Mouse (Mus musculus): Measurements from ENCODE around the gene Prune1. TPM values are rescaled to one million over a fixed set of nuclear protein-coding genes. Genes with fewer than 3 reads are reported as not detected.
"Not testable (repeated sequence)": the region's sequence is repeated elsewhere in the genome, so short reads cannot be mapped to it uniquely, and the experiment has no call there.

The Prune1 gene
- polyA plus RNA-seq, 1 experiment from 2014 or later, result 20.3 TPM

DNA sequence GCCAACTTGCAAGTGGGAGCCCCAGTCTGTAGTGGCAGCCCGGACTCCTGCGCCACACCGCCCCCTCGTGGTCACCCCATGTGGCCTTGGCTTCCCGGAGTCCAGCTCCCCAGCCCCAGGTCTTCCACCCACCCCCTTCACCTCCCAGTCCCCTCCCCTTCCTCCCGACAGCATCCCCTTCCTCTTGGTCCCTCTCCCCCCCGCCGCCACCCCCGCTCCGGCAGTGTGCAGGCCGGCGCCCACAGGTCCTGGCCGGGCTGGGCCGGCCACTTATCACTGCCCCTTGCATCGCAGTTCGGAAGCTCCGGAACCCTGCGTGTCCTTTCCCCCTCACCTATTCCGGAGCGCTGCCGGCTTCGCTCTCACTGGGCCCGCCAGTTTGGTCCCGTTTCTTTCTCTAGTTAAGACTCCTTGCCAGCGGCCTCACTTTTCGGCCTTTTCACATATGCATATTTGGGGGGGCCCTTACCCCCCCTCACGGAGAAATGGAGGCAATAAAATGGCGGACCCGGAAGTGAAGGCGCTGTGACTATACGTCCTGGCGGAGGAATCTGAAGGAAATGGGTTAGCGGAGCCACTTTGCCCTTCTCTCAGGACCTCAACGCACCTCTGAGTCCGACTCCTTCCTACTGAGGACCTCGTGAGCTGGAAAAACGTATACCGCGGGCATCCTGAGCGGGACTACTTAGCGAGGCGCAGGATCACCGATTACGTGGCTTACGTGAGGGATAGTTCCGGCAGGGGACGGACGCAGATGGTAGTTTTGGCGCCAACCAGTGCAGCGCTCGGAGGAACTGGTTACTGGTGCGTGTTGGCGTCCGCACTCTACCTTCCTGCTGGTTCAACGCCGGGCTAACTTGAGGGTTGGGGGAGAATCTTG, 64.4 kb downstream of the Prune1 start, which contains the start of gene Gabpb2:
Gene Gabpb2, minus strand, starts transcription at position 662 of the 880 bp plus-strand sequence.
- WGBS, result under 1% methylated on average over 56 of the region's 56 CpGs
- Histone ChIP-seq H3K4me2 (ENCODE audit: low read length) (peak within 1 kb of the TSS; percentile 69), H3K27me3 (ENCODE audit: insufficient read depth, low read length) (no peaks in the 10 kb centered on the region), H3K9ac (ENCODE audit: low read depth, low read length) (peak within 1 kb of the TSS; percentile 97), H3K4me1 (replicated peaks; ENCODE audit: insufficient read depth, low read length) (0 out of 2 replicates have a peak, but pooled peaks cover 4% of the 10 kb centered on the region), H3K4me3 (replicated peaks; ENCODE audit: low read depth, low read length) (peak within 1 kb of the TSS; percentile 86), H3K27ac (peak within 1 kb of the TSS; percentile 99), H3K36me3 (ENCODE audit: insufficient read depth, low read length) (peaks cover 9% of the 10 kb centered on the region), H3K9me3 (replicated peaks; ENCODE audit: low read length) (no peaks in the 10 kb centered on the region)
- DNase-seq (ENCODE audit: low spot score) (peak; percentile 97), ATAC-seq (replicated peaks; ENCODE audit: low FRiP score, low read depth) (peak; percentile 89)
- peak; percentile 82 for TF ChIP-seq CTCF (IDR thresholded peaks at IDR 0.05; ENCODE audit: low read depth)

DNA sequence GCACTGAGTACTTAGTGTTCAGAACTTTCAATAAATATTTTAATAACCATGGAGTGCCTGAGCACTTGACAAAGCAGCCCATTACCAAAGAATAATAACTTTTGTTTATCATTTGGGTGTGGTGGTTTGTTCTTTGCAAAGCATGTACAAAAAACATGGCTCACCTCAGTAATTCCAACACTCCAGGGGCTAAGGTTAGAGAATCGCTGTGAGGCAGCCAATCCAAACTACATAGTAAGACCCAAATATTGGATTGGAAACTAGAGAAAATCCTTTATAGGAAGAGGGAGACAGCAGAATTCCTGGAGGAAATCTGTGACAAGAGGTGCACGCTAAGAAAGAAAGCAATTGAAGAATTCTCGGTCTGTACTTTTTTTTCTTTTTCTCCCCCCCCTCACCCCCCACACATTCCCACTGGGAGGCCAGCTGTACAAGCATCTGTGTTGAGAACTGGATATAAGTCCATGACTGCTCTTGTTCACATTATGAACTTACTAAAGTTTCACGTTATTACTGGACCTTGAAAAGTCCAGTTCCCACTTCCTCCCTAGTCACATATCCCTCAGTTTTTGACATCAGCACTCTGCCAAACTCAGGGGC, 65.1 kb downstream of the Prune1 start:
- peak overlapping the region; percentile 69 for H3K4me2 ChIP-seq (ENCODE audit: low read length)
- H3K4me3 ChIP-seq (replicated peaks; ENCODE audit: low read depth, low read length), result peak overlapping the region; percentile 86
- no peaks in the 10 kb centered on the region for H3K27me3 ChIP-seq (ENCODE audit: insufficient read depth, low read length)
- peaks cover 9% of the 10 kb centered on the region for H3K36me3 ChIP-seq (ENCODE audit: insufficient read depth, low read length)
- 13% methylated on average over 4 of the region's 4 CpGs for WGBS
- no peak for TF ChIP-seq CTCF (IDR thresholded peaks at IDR 0.05; ENCODE audit: low read depth)
- H3K4me1 ChIP-seq (replicated peaks; ENCODE audit: insufficient read depth, low read length), result 0 out of 2 replicates have a peak, but pooled peaks cover 4% of the 10 kb centered on the region
- DNase-seq (ENCODE audit: low spot score) (no peak), ATAC-seq (replicated peaks; ENCODE audit: low FRiP score, low read depth) (peak; percentile 55)
- H3K9me3 ChIP-seq (replicated peaks; ENCODE audit: low read length), result no peaks in the 10 kb centered on the region
- peak overlapping the region; percentile 97 for H3K9ac ChIP-seq (ENCODE audit: low read depth, low read length)
- H3K27ac ChIP-seq, result peak overlapping the region; percentile 99

DNA sequence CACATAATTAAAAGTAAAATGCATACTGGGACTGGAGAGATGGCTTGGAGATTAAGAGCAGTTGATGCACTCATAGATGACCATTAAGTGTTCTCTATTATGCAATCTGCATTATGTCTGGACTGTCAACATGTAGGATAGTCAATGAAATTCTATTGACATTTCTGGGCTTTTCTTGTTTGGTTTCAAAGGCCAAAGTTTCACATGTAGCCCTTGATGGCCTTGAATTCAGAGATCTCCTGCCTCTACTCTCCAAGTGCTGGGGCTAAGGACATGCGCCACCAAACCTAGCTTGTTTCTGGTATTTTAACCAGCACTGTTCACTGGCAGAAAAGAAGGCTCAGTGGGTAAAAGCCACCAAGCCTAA, 68.3 kb downstream of the Prune1 start:
- H3K27me3 ChIP-seq (ENCODE audit: insufficient read depth, low read length), result no peaks in the 10 kb centered on the region
- no peak overlapping the region for H3K9ac ChIP-seq (ENCODE audit: low read depth, low read length)
- H3K4me2 ChIP-seq (ENCODE audit: low read length), result no peak overlapping the region
- ATAC-seq (replicated peaks; ENCODE audit: low FRiP score, low read depth), result no peak
- no peak for DNase-seq (ENCODE audit: low spot score)
- WGBS, result 97% methylated on average over 1 of the region's 1 CpGs
- no peak overlapping the region for H3K27ac ChIP-seq
- 0 out of 2 replicates have a peak, but pooled peaks cover 4% of the 10 kb centered on the region for H3K4me1 ChIP-seq (replicated peaks; ENCODE audit: insufficient read depth, low read length)
- H3K9me3 ChIP-seq (replicated peaks; ENCODE audit: low read length), result no peaks in the 10 kb centered on the region
- H3K4me3 ChIP-seq (replicated peaks; ENCODE audit: low read depth, low read length), result no peak overlapping the region
- 0 out of 2 replicates have a peak, but pooled peaks cover 5% of the 10 kb centered on the region for H3K36me3 ChIP-seq (ENCODE audit: insufficient read depth, low read length)
- no peak for TF ChIP-seq CTCF (IDR thresholded peaks at IDR 0.05; ENCODE audit: low read depth)

DNA sequence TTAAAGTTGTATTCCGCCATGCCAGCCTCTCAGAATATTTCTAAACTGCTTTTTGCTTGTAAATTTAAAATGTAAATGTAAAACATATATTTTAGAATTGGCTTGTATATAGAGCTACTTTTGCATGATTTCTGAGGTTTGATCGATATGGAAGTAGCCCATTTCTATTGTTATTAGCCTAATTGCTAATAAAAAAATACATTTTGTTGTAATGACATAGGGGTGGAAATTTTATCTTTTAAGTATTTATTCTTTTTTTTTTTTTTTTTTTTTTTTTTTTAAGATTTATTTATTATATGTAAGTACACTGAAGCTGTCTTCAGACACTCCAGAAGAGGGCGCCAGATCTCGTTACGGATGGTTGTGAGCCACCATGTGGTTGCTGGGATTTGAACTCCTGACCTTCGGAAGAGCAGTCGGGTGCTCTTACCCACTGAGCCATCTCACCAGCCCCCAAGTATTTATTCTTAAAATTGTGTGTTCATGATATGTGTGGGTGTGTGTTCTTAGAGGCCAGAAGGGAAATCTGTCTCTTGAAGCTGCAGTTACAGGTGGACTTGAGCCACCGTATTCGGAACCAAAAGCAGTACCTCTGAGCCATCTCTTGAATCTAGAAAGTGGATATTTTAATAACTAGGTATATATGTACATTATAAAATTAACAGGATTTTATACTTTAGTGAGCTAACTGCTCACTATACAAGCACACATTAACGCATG, 68.8 kb downstream of the Prune1 start:
- H3K27ac ChIP-seq; H3K4me3 ChIP-seq (replicated peaks; ENCODE audit: low read depth, low read length); H3K9me3 ChIP-seq (replicated peaks; ENCODE audit: low read length); H3K4me2 ChIP-seq (ENCODE audit: low read length); H3K27me3 ChIP-seq (ENCODE audit: insufficient read depth, low read length); ATAC-seq (replicated peaks; ENCODE audit: low FRiP score, low read depth); H3K36me3 ChIP-seq (ENCODE audit: insufficient read depth, low read length); DNase-seq (ENCODE audit: low spot score); H3K4me1 ChIP-seq (replicated peaks; ENCODE audit: insufficient read depth, low read length); H3K9ac ChIP-seq (ENCODE audit: low read depth, low read length): not testable (repeated sequence)
- 92% methylated on average over 7 of the region's 10 CpGs for WGBS
- peak; percentile 11; the same call in 1 of the 2 replicates for TF ChIP-seq CTCF (IDR thresholded peaks at IDR 0.05; ENCODE audit: low read depth)

DNA sequence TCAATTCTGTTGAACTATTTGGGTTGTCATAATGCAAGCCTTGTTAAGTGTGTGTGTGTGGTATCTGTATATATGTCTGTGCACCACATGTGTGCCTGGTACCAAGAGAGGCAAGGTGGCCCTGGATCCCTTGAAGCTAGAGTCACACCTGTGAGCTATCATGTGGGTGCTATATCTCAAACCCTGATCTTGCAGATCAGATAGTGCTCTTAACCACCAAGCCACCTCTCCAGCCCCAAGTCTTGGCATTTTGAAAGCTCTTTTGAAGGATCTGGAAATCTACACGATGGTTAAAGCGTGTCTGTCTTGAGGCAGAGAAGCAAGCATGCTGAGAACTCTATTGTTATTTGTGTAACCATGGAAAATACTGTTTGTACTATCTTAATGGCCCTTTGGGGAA, 71.3 kb downstream of the Prune1 start:
- no peak for DNase-seq (ENCODE audit: low spot score)
- Histone ChIP-seq H3K4me3 (replicated peaks; ENCODE audit: low read depth, low read length) (no peak overlapping the region), H3K36me3 (ENCODE audit: insufficient read depth, low read length) (peaks cover 21% of the 10 kb centered on the region; the same call in 1 of the 2 replicates), H3K9ac (ENCODE audit: low read depth, low read length) (no peak overlapping the region), H3K4me1 (replicated peaks; ENCODE audit: insufficient read depth, low read length) (no peaks in the 10 kb centered on the region), H3K4me2 (ENCODE audit: low read length) (no peak overlapping the region), H3K9me3 (replicated peaks; ENCODE audit: low read length) (no peaks in the 10 kb centered on the region), H3K27me3 (ENCODE audit: insufficient read depth, low read length) (no peaks in the 10 kb centered on the region), H3K27ac (no peak overlapping the region)
- ATAC-seq (replicated peaks; ENCODE audit: low FRiP score, low read depth), result no peak
- TF ChIP-seq CTCF (IDR thresholded peaks at IDR 0.05; ENCODE audit: low read depth), result no peak
- 82% methylated on average over 2 of the region's 2 CpGs for WGBS

DNA sequence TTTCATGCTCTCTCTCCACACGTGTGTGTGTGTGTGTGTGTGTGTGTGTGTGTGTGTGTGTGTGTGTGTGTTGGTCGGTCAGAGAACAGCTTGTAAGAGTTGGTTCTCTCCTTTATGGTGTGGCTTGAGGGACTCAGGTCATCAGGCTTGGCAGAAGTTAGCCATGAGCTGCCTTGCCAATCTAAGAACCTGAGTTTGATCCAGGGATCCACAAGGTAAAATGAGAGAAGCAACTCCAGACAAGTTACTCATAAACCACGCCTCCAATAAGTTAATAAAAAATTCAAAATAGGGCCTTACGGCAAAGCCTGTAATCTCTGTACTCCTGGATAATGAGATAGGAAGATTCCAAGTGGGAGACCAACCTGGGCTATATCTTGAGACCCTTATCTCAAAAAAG, 73.6 kb downstream of the Prune1 start:
- H3K4me3 ChIP-seq (replicated peaks; ENCODE audit: low read depth, low read length), result no peak overlapping the region
- no peaks in the 10 kb centered on the region for H3K9me3 ChIP-seq (replicated peaks; ENCODE audit: low read length)
- no peak for ATAC-seq (replicated peaks; ENCODE audit: low FRiP score, low read depth)
- H3K36me3 ChIP-seq (ENCODE audit: insufficient read depth, low read length), result peaks cover 28% of the 10 kb centered on the region; the same call in 1 of the 2 replicates
- H3K9ac ChIP-seq (ENCODE audit: low read depth, low read length), result no peak overlapping the region
- no peak for TF ChIP-seq CTCF (IDR thresholded peaks at IDR 0.05; ENCODE audit: low read depth)
- DNase-seq (ENCODE audit: low spot score), result no peak
- H3K27me3 ChIP-seq (ENCODE audit: insufficient read depth, low read length), result no peaks in the 10 kb centered on the region
- H3K4me1 ChIP-seq (replicated peaks; ENCODE audit: insufficient read depth, low read length), result no peaks in the 10 kb centered on the region
- whole genome bisulfite sequencing, result 79% methylated on average over 4 of the region's 4 CpGs
- no peak overlapping the region for H3K27ac ChIP-seq
- H3K4me2 ChIP-seq (ENCODE audit: low read length), result no peak overlapping the region

All from kidney, postnatal 0 days (tissue).